Mouse (Mus musculus): ENCODE results near the gene Scgb2b19.
"Not testable (repeated sequence)": the region's sequence is repeated elsewhere in the genome, so short reads cannot be mapped to it uniquely, and the experiment has no call there.

Gene Scgb2b19

DNA sequence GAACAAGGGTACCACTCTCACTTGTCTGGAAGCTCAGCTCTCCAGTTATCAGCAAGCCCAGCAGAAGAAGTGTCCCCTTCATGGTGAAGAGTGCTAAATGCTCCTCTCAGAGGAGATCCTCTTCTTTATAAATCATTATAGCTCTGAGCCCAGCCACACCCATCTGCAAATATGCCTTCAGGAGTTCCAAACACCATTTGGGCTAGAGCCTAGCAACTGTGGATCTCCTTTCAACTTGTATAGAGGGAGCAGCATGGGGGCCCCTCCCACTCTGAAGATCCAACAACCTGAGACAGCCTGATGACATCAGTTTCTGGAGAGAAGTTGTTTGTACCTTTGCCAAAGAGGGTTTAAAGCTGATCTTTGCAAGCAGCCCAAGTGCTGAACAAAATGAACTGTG is at the start of gene Scgb2b19:
Gene Scgb2b19 (minus strand): TSS at position 101 of the 400 bp plus-strand sequence.
- DNase-seq (ENCODE audit: low spot score), result not testable (repeated sequence)

DNA sequence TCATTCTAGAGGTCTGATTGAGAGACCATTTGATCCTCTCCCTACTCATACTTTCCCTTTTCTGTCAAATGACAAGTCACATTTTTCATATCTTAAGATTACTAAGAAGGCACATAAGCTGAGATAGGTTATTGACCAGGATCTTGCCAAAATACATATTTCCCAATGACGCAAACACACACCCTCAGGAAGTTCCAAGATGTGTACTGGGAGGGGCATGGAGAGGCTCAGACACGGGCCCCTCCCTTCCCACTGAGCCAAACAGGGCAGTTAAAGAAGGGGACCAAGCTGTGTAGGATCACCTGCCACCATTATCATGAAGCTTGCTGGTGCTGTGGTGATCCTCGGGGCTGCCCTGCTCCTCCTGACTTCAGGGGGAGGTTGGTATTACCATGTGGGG is 6.9 kb upstream of the Scgb2b19 start, which contains the start of gene Scgb1b19:
Gene Scgb1b19 (plus strand): TSS at position 301 of the 400 bp plus-strand sequence.
- DNase-seq (ENCODE audit: low spot score), result not testable (repeated sequence)

Measured in lung, postnatal 25 days (tissue).